Mouse (Mus musculus) lung, postnatal 0 days (tissue): Measurements from ENCODE around the gene Npas3.

ENCODE experiments used
- CTCF ChIP-seq: IDR thresholded peaks from 2 replicates; pipeline ENCODE4 v1.5.1; 2016; ENCODE audit warnings: antibody characterized with exemption, mild to moderate bottlenecking
- EP300 ChIP-seq: IDR thresholded peaks from 2 replicates; pipeline ENCODE4 v1.6.1; 2016; ENCODE audit warnings: antibody characterized with exemption, mild to moderate bottlenecking, control low read depth

DNA sequence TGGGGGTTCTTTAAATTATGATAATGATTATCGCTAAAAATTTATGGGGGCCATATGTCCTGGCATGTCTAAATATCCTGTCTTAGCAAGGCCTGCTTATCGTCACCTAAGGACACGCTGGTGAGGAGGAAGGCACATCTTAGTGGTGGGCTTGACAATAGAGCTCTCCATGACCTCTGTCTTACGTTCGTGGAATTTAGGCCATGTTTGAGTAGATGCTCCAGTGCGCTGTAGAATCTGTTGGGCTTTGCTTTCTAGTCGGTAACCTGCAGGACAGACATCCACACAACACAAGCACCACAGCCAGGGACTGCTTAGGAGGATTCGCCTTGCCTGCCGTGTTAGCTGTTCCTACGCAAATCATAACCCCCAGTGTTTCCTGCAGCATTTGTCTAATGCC, 42.4 kb downstream of the Npas3 start:
- TF ChIP-seq CTCF (no peak), EP300 (no peak)
